Mouse (Mus musculus) midbrain, embryonic 10.5 days (tissue): Measurements from ENCODE around the gene 4930469K13Rik. TPM values are rescaled to one million over a fixed set of nuclear protein-coding genes. Genes with fewer than 3 reads are reported as not detected.

Source experiments
- DNase-seq: peaks from one replicate; pipeline ENCODE4 v3.0.0-alpha.2; 2017; ENCODE audit warnings: low spot score
- H3K27ac ChIP-seq: fragments of 300-500 bp; sonication (generic); replicated peaks from 2 replicates; pipeline ENCODE4 v1.5.1; 2016; ENCODE audit warnings: mild to moderate bottlenecking
- H3K27me3 ChIP-seq: fragments of 300-500 bp; sonication (generic); 2 replicates; pipeline ENCODE4 v1.6.1; 2016; ENCODE audit warnings: low read depth, mild to moderate bottlenecking; ENCODE audit not compliant: poor library complexity, severe bottlenecking
- H3K36me3 ChIP-seq: fragments of 300-500 bp; sonication (generic); 2 replicates; pipeline ENCODE4 v1.6.1; 2016; ENCODE audit warnings: mild to moderate bottlenecking, moderate library complexity
- H3K4me1 ChIP-seq: fragments of 300-500 bp; sonication (generic); 2 replicates; pipeline ENCODE4 v1.6.1; 2016
- H3K4me3 ChIP-seq: fragments of 300-500 bp; sonication (generic); 2 replicates; pipeline ENCODE4 v1.5.1; 2016; ENCODE audit warnings: mild to moderate bottlenecking, moderate library complexity
- H3K9me3 ChIP-seq: fragments of 300-500 bp; sonication (generic); replicated peaks from 2 replicates; pipeline ENCODE4 v1.6.1; 2016; ENCODE audit warnings: mild to moderate bottlenecking
- WGBS: fragments of 180-500 bp; shearing (Covaris S2); methylation state at CpG from one replicate; pipeline ENCODE4 v1.1.7; 2016; 5-methylcytosine and 5-hydroxymethylcytosine counted together
- polyA plus RNA-seq: library from polyadenylated mRNA; unstranded; fragments of >200 nt; fragmentation: Nextera tagmentation; extraction: Ambion mirVana; gene quantifications from 2 replicates; pipeline ENCODE4 v1.2.1, GENCODE M21; 2016

Gene 4930469K13Rik
- polyA plus RNA-seq, 1 experiment from 2014 or later = not detected

DNA sequence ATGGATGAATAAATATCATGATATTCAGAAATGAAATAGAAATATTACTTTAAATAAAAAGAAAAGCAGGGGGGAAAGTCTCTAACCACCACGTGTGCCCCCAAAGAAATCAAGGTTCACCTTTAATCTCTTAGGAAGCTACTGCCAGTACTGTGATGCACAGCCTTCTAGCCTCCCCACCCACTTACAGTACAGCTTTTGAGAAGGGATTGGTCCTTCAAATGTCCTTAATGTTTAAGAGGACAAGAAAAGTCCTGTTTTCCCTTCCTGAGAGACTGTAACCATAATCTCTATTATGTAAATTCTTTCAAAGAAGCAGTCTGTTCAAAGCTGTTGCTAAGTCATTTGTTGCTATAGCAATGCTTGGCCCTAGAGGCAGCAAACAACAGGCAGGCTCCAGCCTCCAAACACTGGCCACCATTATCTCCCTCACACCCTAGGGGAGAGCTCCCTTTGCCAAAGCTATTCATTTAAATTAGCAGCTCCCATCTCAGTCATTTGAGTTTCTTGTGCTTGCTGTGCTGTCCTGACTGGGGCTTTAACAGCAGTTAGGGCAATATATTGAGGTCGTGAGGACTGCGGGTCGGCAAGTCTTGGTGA is 14.5 kb upstream of the 4930469K13Rik start:
- 55% methylated on average over 4 of the region's 4 CpGs for WGBS
- Histone ChIP-seq H3K27me3 (no peaks in the 10 kb centered on the region), H3K4me3 (no peak overlapping the region), H3K36me3 (no peaks in the 10 kb centered on the region), H3K4me1 (peaks cover 11% of the 10 kb centered on the region), H3K27ac (no peak overlapping the region), H3K9me3 (no peaks in the 10 kb centered on the region)
- DNase-seq = peak; percentile 17

DNA sequence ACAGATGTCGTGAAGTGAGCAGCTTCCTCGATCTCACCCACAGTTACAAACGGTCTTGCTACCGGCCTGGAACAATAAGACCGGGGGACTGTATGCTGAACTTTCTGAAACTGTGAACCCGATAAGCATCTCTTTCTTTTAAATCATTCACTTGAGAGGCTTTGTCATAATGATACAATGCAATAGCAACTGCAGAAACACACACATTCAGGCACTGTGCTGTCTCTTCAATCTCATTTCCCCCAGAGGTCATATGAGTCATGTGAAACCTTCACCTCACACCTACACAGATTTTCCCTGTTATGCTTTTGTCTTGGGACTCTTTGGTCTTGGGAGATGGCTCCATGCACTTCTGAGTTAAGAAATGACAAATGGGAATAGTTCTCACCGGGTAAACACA is 13.6 kb upstream of the 4930469K13Rik start:
- WGBS = 77% methylated on average over 7 of the region's 7 CpGs
- Histone ChIP-seq H3K4me3 (no peak overlapping the region), H3K9me3 (no peaks in the 10 kb centered on the region), H3K4me1 (peaks cover 11% of the 10 kb centered on the region), H3K27me3 (no peaks in the 10 kb centered on the region), H3K27ac (no peak overlapping the region), H3K36me3 (no peaks in the 10 kb centered on the region)
- no peak for DNase-seq

DNA sequence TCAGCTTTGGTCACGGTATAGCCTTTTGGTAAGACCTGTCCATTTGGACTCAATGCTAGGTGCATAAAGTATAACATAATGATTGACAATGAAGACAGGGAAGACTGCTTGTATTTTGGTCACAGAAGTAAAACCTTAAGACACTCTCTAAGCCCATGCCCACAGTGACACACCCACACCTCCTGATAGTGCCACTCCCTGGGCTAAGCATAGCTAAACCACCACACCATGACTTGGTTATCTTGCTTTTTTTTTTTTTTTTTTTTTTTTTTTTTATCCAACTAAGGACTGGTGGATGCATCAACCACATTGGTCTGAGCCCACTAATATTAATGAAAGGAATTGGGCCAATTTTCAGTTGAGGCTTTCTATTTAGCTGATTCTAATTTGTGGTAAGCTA is 10.9 kb upstream of the 4930469K13Rik start:
- WGBS = 100% methylated on average over 1 of the region's 1 CpGs
- Histone ChIP-seq H3K27ac (no peak overlapping the region), H3K36me3 (no peaks in the 10 kb centered on the region), H3K4me3 (no peak overlapping the region), H3K27me3 (no peaks in the 10 kb centered on the region), H3K9me3 (no peaks in the 10 kb centered on the region), H3K4me1 (peaks cover 16% of the 10 kb centered on the region)
- no peak for DNase-seq

DNA sequence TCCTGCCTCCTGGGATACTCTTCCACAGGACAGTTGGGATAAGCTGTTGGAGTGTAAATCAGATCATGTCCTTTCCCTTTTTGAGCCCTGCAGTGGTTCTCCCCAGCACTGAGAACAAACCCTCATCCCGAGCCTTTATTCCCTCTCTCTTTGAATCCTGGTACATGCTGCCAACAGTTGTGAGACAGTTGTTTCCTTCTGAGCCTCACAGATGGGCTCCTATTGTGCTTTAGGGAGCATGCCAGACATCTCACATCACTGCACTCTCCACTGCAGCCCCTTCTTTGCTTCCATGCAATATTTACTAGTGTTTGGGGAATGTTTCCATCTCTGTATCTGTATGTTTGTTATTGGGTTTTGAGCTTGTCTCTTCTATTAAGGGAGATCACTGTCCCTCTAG is 6.6 kb upstream of the 4930469K13Rik start:
- WGBS = 43% methylated on average over 1 of the region's 1 CpGs

DNA sequence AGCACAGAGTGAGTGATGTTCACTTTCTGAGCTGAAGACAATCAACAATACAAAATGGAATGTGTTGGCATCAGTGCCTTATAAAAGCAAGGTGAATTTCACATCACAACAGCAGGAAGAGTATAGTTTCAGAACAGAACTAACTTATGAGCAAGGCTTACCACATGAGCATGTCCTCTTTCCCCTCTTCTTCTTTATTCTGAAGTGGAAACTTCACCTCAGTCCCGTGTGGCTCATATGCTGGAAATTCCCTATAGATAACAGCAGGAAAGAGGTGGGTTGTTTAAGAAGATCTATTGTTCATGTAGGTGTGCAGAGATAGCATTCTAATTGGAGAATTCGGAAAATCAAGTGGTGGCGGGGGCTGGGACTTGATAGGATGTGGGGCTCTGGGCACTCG is 3.5 kb upstream of the 4930469K13Rik start:
- Histone ChIP-seq H3K4me3 (no peak overlapping the region), H3K4me1 (0 out of 2 replicates have a peak, but pooled peaks cover 5% of the 10 kb centered on the region), H3K27me3 (no peaks in the 10 kb centered on the region), H3K27ac (no peak overlapping the region), H3K9me3 (no peaks in the 10 kb centered on the region), H3K36me3 (no peaks in the 10 kb centered on the region)
- DNase-seq = no peak
- 83% methylated on average over 4 of the region's 4 CpGs for WGBS

More for the DNA sequence above, 6.6 kb upstream of the 4930469K13Rik start:
- H3K27me3 ChIP-seq = no peaks in the 10 kb centered on the region
- H3K9me3 ChIP-seq = no peaks in the 10 kb centered on the region
- H3K27ac ChIP-seq = no peak overlapping the region
- H3K4me3 ChIP-seq = no peak overlapping the region
- H3K4me1 ChIP-seq = 0 out of 2 replicates have a peak, but pooled peaks cover 5% of the 10 kb centered on the region
- no peaks in the 10 kb centered on the region for H3K36me3 ChIP-seq
- no peak for DNase-seq

DNA sequence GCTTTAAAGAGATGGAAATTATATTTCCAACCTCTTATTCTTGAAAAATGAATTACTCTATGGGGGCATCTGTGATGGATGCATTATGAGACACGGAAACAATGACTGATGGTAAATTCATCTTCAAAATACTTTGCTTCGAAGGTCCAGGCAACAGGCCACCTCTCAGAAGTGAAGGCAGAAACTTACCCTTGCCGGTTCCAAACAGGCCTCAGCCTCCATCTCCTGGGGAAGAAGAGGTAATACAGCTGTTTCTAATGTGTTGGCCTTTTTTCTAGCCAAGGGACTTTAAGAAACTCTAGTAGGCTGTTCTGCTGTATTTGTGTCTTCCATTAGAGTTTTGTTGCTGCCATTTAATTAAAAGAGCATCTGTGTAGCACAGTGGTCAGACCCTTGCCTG is 11.3 kb downstream of the 4930469K13Rik start:
- 82% methylated on average over 3 of the region's 3 CpGs for WGBS
- Histone ChIP-seq H3K4me1 (no peaks in the 10 kb centered on the region), H3K27ac (no peak overlapping the region), H3K36me3 (no peaks in the 10 kb centered on the region), H3K9me3 (no peaks in the 10 kb centered on the region), H3K27me3 (no peaks in the 10 kb centered on the region), H3K4me3 (no peak overlapping the region)
- no peak for DNase-seq

DNA sequence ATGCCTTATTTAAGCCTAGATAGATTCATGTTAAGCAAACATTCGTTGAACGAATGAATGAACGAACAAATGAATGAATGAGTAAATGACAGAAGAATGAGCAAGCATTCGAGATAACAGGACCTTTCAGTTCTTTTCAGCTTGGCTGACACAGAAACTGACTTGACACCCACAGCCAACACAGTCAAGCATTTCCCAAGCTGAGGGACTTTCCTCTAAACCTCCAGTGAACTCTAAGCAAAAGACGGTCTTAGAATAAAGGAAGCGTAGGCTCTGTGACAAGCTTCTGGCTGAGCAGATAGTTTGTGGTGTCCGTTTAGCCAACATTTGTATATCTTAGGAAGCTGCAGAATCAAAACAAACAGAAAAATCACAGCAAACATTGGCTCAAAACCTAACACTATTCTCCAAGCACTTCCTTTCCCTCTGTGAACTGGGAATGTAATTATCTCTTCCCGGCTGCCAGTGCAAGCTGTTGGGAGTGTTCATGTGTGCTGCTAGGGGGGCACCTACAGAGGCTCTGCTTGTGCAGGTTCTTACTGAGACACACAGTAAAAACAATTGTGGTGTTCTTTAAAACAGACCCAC is 12.1 kb downstream of the 4930469K13Rik start:
- Histone ChIP-seq H3K4me1 (no peaks in the 10 kb centered on the region; the same call in 1 of the 2 replicates), H3K9me3 (no peaks in the 10 kb centered on the region), H3K4me3 (no peak overlapping the region), H3K27ac (no peak overlapping the region), H3K36me3 (no peaks in the 10 kb centered on the region), H3K27me3 (no peaks in the 10 kb centered on the region)
- WGBS = 87% methylated on average over 8 of the region's 8 CpGs
- DNase-seq = no peak

DNA sequence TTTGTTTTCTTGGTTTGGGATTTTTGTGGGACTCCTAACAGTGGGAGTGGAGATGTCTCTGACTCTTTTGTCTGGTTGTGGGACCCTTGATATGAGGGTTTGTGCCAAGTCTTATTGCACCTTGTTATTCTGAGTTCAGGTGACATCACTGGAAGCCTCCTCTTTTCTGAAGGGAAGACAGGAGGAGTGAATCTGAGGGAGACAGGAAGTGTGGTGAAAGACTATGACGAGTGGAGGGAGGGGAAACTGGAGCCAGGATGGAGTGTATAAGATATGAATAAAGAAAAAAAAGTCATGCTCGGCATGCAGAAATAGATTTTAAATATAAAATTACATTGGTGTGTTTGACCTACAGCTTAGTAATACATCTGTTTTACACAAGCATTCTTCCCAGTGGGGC is 13.7 kb downstream of the 4930469K13Rik start:
- Histone ChIP-seq H3K27ac (no peak overlapping the region), H3K4me1 (no peaks in the 10 kb centered on the region; the same call in 1 of the 2 replicates), H3K36me3 (no peaks in the 10 kb centered on the region), H3K9me3 (no peaks in the 10 kb centered on the region), H3K27me3 (no peaks in the 10 kb centered on the region), H3K4me3 (no peak overlapping the region)
- WGBS = 69% methylated on average over 2 of the region's 2 CpGs
- DNase-seq = no peak

DNA sequence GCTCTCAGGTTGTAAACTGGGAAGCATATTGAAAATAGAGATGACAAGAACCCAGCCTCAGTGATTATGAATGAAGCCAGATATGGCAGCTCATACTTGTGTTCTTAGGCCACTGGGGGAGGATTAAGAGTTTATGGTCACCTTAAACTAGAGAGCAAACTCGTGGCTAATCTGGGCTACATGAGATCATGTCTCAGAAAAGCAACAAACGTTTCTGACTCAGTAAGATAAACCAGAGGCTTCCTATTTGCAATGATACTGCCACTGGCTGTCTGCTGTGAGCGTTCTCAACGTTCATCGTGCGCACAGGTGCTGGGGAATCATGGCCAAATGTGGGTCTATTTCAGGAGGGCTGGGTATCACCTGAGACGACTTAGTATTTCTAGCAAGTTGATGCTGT is 14.6 kb downstream of the 4930469K13Rik start:
- WGBS = 83% methylated on average over 7 of the region's 7 CpGs
- Histone ChIP-seq H3K4me1 (no peaks in the 10 kb centered on the region; the same call in 1 of the 2 replicates), H3K36me3 (no peaks in the 10 kb centered on the region), H3K27me3 (no peaks in the 10 kb centered on the region), H3K27ac (no peak overlapping the region), H3K9me3 (no peaks in the 10 kb centered on the region), H3K4me3 (no peak overlapping the region)
- DNase-seq = no peak

DNA sequence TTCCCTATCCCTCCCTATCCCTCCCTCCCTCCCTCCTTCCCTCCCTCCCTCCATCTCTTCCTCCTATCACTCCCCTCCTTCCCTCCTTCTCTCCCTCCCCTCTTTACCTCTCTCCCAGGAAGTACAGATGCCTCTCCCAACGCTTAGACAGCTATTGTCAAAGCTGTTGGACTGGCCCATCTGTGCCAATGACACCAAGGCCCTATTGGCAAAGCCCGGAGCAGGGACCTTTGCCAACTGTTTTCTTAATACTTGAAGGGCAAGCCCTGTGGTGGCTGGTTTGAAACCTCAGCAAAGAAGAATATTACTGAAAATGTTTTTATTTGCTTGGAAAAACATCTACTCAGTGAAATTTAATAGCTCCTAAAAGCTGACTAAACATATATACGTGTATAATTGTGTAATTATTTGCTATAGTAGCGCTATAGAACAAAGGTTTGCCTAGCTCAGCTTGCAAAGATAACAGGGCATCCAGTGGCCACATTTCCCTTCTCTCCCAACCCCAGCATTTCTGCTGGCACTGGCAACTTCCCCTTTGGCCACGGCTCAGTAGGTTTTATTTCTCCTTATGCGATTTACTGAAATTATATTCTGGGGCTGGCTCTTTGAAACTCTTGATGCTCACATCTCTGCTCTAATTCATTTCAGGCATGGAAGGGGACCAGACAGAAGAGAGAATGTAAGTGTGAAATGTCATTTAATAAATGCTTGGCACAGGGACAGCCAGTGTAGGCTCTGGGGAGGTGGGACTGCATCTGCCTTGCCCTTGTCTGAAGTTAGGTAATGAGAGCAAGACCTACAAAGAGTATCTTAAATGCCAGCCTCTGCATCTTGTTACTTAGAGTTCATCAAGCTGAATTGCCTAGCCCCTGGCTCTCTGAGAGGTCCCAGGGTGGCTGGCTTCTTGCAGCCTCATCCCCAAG is 18.6 kb downstream of the 4930469K13Rik start:
- H3K27me3 ChIP-seq = peaks cover 2% of the 10 kb centered on the region; the same call in 1 of the 2 replicates
- no peak for DNase-seq

DNA sequence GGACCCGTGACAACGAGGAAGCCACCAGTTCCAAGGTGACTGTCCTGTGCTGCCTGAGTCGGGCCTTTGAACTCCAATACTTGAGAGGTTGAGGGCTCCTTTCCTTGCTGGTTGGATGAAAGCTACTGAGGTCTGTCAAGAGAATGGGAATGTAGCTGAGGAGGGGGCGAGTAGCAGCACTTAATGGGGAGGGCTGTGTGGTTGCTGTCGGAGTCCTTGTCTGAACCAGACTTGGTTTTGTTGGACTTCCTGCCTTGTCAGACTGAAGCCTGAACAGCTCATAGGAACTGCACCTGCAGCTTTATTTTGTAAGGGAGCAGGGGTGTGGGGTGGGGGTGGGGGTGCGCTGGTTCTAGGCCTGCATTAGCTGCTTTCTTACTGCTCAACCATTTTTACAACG is 19.8 kb downstream of the 4930469K13Rik start:
- no peaks in the 10 kb centered on the region for H3K36me3 ChIP-seq
- H3K4me1 ChIP-seq = no peaks in the 10 kb centered on the region; the same call in 1 of the 2 replicates
- 87% methylated on average over 7 of the region's 7 CpGs for WGBS
- no peaks in the 10 kb centered on the region for H3K9me3 ChIP-seq
- H3K4me3 ChIP-seq = no peak overlapping the region
- DNase-seq = no peak
- no peak overlapping the region for H3K27ac ChIP-seq
- H3K27me3 ChIP-seq = peaks cover 9% of the 10 kb centered on the region

More for the DNA sequence above, 18.6 kb downstream of the 4930469K13Rik start:
- Histone ChIP-seq H3K4me1 (no peaks in the 10 kb centered on the region; the same call in 1 of the 2 replicates), H3K36me3 (no peaks in the 10 kb centered on the region), H3K4me3 (no peak overlapping the region), H3K9me3 (no peaks in the 10 kb centered on the region), H3K27ac (no peak overlapping the region; the same call in 1 of the 2 replicates)
- 78% methylated on average over 6 of the region's 6 CpGs for WGBS

DNA sequence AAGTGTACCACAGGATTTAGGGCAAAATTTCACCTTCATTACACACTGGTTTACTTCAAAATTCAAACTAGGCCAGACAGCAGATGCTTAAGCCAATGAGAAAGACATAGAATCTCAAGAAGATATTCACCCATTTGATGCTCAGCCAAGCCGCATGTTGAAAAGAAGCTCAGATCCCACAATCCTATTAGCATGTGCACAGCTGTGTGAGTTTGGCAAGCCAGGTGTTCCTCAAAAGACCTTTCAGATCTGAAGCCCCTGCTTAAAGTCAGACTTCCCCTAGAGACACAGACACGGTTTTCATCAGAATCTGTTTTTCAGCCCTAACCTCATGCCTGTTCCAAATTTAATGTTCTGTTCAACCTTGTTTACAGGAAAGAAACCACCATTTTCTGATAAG is 20.5 kb downstream of the 4930469K13Rik start:
- Histone ChIP-seq H3K4me3 (no peak overlapping the region), H3K36me3 (no peaks in the 10 kb centered on the region), H3K4me1 (no peaks in the 10 kb centered on the region; the same call in 1 of the 2 replicates), H3K27ac (no peak overlapping the region), H3K9me3 (no peaks in the 10 kb centered on the region), H3K27me3 (peaks cover 9% of the 10 kb centered on the region)
- 85% methylated on average over 2 of the region's 2 CpGs for WGBS
- no peak for DNase-seq
